Mouse (Mus musculus): ENCODE data around the gene Mvb12b. TPM values are rescaled to one million over a fixed set of nuclear protein-coding genes. Genes with fewer than 3 reads are reported as not detected.
A peak's percentile ranks its signal among the peaks of the same experiment; 100 is the strongest.

Mvb12b gene
- total RNA-seq, 2 experiments from 2014 or later: 27.8 to 28.6 TPM

DNA sequence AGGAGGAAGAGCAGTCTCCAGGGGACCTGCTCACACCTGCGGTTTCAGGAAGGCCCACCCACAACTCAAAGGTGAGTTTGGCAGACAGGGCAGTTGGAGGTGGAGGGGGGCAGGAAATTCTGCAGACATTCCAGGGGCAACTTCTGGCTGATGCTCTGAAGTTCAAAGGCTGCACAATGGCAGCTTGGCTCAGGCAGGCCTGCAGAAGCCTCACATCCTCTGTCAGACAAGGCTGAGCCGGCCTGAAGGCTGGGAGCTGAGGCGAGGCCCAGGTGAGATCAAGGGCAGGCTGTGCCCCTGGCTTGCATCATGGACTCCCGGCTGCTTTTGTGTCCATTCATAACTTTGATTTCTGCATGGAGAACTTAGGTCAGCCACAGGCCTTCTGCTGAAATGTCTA lies 41.1 kb downstream of the Mvb12b start:
- no peak for DNase-seq

DNA sequence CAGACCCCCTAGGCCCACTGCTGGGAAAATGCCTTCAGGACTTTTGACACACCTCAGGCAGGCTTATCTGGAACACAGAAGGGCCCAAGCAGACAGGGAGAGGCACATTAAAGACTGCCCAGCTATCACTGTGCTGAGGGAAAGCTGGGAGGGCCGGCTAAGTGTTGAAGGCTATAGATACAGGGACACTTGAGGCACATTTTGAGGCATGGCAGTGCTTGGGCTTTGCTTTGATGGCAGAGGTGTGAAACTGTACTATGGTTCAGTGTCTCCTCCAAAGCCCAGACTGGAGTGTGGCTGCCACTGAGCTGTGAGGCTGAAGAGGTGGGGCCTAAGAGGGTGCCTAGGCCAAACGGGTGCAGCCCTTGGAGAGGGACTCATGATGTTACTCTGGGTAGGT lies 44.1 kb downstream of the Mvb12b start:
- no peak for DNase-seq

GRCm38 (mm10) chr2:33842983-33843577 lies 44.7 kb downstream of the Mvb12b start:
- no peak for DNase-seq

DNA sequence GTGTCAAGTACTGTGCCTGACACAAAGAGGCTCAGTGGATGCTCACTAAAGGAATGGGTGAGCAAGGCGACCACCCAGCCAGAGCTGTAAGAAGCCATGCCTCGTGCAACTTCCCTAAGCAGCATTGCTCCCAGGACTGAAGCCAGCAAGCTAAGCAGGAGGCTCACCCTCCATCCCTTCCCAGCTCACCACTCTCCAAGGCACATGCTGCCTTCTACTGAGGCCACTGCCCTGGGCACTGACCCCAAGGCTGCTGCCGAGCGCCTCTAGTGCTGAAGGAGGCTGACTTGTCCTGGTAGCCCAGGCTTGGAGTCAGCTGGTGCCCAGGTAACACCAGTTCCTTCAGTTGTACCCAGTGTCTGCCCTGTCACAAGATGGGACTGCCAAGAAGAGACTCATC lies 45.8 kb downstream of the Mvb12b start:
- DNase-seq: no peak

- DNase-seq: no peak
Measured at GRCm38 (mm10) chr2:33840483-33840882, 47.3 kb downstream of the Mvb12b start.

DNA sequence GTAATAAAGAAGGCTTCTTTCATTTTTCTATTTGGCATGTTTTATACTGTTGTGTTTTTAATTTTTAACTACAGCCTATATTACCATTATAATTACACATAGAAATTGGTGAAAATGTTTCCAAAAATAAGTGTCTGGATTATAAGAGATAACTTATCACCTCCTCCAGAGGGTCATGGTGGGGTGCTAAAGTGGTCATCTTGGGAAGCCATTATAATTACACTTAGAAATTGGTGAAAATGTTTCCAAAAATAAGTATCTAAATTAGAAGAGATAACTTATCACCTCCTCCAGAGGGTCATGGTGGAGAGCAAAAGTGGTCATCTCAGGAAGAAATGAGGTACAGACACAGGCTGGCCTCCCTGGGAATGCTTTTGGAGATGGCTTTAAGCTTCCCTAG lies 48.5 kb downstream of the Mvb12b start:
- DNase-seq: no peak

GRCm38 (mm10) chr2:33837297-33837696 lies 50.4 kb downstream of the Mvb12b start:
- no peak for DNase-seq

GRCm38 (mm10) chr2:33836660-33837213 lies 51.0 kb downstream of the Mvb12b start:
- no peak for DNase-seq

- DNase-seq: no peak
Measured at GRCm38 (mm10) chr2:33835038-33835437, 52.7 kb downstream of the Mvb12b start.

- no peak for DNase-seq
Measured at GRCm38 (mm10) chr2:33833902-33834301, 53.8 kb downstream of the Mvb12b start.

DNA sequence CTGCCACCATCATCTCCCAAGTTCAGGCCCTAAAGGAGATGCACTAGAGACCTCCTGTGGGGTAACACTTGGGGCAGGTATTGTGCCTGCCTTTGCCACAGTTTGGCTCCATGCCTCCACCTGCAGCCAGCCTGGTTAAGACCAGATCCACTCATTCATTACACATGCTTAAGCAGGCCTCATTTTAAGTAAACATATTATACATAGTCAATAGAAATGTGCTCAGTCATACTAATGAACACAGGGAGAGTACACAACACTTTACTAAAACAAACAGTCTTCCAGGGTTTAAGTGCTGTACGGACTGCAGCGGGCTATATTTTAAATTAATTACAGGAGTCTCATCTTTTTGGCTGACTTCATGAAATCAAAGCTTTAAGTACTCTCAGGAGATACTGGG lies 57.9 kb downstream of the Mvb12b start:
- DNase-seq: no peak

GRCm38 (mm10) chr2:33826777-33827176 lies 61.0 kb downstream of the Mvb12b start:
- DNase-seq: no peak

DNA sequence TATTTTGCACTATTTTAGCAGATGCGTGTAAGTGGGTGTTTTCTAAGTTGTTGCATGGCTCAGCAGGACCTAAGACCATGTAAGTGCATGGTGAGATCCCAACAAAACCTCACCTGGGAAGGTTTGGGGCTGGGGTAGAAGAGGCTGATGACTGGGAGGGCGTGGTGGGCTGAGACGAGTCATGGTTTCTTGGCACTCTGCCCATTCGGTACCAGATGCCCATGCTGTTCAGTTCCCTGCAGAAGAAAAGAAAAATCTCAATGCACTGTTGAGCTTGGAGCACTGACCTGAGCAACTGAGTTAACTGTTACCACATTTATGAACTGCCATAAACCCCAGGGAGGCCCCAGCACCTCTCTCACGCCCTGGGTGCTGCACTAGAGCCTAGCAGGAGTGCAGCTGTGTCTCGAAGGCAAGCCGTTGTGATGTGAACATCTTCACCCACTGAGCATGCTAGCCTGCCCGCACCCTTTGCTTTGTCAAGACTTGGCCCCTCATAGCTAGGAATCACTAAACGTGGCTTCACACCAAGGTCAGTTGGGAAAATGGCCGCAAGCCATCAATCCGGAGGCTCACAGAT lies 62.7 kb downstream of the Mvb12b start:
- DNase-seq: no peak

DNA sequence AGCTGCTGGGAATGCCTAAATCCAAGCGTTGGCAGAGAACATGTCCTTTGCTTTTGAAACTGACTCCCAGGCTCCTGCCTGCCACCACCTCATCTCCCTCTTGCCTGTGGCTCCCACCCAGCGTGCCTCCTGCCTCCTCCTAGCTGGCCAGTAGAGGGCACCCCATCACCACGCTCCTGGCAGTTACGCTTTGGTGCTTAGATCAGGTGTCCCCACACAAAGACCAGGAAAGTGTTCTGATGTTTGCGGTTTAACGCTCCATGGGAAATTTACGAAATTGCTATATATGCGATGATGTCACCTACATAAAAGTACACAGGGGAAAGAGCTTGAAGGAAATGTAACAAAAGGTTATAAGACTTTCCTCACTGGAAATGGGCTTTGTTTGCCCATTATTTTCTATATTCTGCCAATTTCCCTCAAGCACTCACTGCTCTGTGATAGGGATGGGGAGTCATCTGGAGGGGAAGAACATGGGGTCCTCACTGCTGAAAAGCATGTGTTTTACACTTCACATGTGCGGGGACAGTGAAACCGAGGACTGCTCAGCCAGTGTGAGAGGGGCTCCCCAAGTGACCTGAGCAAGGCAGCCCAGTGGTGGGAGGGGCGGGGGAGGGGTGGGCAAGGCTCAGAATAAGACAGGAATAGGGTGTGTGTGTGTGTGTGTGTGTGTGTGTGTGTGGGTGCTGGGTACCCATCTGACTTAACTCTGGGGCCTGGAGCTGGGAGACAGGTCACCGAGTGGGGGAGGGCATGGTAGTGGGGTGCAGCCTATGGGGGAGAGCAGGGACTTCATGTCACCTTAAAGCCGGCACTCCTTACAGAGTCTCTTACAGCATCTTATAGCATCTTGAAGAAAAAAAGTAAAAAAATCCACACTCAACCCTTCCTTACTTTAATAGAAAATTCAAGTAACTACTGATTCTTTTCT lies 65.8 kb downstream of the Mvb12b start:
- peak; percentile 86 for DNase-seq

- DNase-seq: no peak
Measured at GRCm38 (mm10) chr2:33820450-33820849, 67.3 kb downstream of the Mvb12b start.

- no peak for DNase-seq
Measured at GRCm38 (mm10) chr2:33820037-33820436, 67.7 kb downstream of the Mvb12b start.

GRCm38 (mm10) chr2:33818385-33818784 lies 69.4 kb downstream of the Mvb12b start:
- DNase-seq: no peak

DNA sequence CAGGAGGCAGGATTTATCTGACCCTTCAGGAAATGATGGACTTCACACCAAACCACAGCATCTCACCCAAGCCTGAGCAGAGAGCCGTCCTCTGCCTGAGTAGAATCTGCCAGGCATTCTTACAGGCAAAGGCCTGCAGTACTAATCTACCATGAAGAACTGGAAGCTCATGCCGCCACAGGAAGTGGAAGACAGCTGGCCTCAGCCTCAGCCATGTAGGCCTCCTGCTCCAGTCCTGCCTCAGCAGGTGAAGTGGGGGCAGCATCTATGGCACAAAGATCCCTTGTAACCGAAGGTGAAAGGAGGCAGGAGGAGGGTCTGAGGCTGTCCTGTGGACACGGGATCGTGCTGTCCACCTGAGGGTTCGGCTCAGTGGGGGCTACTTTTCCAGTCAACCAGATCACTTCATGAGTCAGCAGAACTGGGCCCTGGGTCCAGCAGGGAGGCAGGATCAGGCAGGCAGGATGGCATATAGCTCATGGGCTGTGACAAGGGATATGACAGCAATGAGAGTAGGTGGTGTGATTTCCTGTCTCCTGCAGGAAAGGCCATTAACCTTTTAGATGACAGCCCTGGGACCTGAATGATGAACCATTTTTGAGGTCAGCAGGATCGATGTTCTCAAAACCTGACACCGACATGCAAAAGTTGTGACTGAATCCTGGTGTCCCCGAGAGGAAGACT lies 69.9 kb downstream of the Mvb12b start:
- DNase-seq: no peak

DNA sequence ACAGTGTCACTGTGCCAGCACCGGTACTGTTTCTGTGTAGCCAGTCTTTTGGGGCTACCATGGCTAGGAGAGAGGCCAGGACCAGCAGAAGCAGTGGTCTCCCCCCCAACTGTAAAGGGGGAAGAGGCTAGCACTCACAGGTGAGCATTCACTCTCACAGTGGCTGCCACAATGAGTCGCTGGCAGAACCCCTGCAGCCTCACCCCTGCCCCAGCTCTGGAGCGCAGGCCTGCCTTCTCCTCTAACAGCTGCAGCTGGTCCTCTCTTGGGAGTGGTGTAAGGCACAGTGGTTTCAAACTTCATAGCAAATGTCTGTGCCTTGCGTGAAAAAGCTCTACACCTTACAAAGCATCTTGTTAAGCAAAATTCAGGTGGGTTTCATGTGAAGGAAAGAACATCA lies 70.7 kb downstream of the Mvb12b start:
- DNase-seq: no peak

- DNase-seq: no peak
Measured at GRCm38 (mm10) chr2:33814581-33814980, 73.2 kb downstream of the Mvb12b start.

DNA sequence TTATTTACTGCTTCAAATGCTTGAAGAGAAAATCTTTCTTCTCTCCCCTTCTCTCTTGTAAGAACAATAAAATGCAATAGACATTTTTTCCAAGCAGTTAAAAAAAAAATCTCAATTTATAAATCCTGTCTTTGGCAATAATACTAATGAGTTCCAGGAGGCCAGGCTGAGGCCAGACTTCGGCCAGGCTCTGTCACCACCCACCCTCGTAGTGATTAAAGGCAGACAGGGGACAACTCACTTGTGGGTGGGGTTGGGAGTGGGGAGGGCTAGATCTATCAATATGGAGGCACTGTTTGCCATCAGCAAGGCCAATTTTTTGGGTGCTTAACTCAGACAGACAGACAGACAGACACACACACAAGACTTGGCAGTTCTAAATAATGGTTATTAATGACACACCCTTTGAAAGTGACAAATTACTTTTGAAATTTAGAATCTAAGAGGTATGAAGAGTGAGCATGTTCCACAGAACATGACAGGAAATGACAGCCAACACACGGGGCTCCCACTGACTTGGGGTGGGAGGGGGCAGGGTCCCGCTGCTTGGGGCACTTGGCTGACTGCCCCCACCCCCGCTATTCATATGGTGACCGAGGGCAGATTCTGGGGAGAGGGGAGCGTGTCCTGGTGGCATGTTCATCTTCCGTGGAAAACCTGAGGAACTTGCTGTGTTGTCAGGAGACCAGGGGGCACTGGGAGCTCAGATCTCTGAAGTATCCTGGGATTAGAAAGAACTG lies 74.1 kb downstream of the Mvb12b start:
- no peak for DNase-seq

- no peak for DNase-seq
Measured at GRCm38 (mm10) chr2:33812980-33813379, 74.8 kb downstream of the Mvb12b start.
